Mouse (Mus musculus) hindbrain, embryonic 11.5 days (tissue): ENCODE results near the gene Cdh23. TPM values are rescaled to one million over a fixed set of nuclear protein-coding genes. Genes with fewer than 3 reads are reported as not detected.

ENCODE experiments used
- ATAC-seq: fragments of 200-750 bp; cut with Nextera tagmentation; 2 replicates; pipeline ENCODE4 v1.8.0; 2017; ENCODE audit warnings: mild to moderate bottlenecking, moderate TSS enrichment, moderate library complexity; ENCODE audit not compliant: low FRiP score
- DNase-seq: peaks from one replicate; pipeline ENCODE4 v3.0.0-alpha.2; 2015; ENCODE audit warnings: low spot score
- H3K27ac ChIP-seq: fragments of 300-500 bp; sonication (generic); 2 replicates; pipeline ENCODE4 v1.5.1; 2014; ENCODE audit warnings: mild to moderate bottlenecking, low read depth, low read length
- H3K27me3 ChIP-seq: fragments of 300-500 bp; sonication (generic); 2 replicates; pipeline ENCODE4 v1.6.1; 2014; ENCODE audit warnings: mild to moderate bottlenecking, low read length, moderate library complexity, mixed read lengths; ENCODE audit not compliant: control insufficient read depth, insufficient read depth
- H3K36me3 ChIP-seq: fragments of 300-500 bp; sonication (generic); 2 replicates; pipeline ENCODE4 v1.6.1; 2014; ENCODE audit warnings: mild to moderate bottlenecking, low read length, moderate library complexity, mixed read lengths; ENCODE audit not compliant: control insufficient read depth, insufficient read depth
- H3K4me1 ChIP-seq: fragments of 300-500 bp; sonication (generic); replicated peaks from 2 replicates; pipeline ENCODE4 v1.6.1; 2014; ENCODE audit warnings: low read length, mixed read lengths; ENCODE audit not compliant: control insufficient read depth, insufficient read depth
- H3K4me2 ChIP-seq: fragments of 300-500 bp; sonication (generic); replicated peaks from 2 replicates; pipeline ENCODE4 v1.6.1; 2014; ENCODE audit warnings: mild to moderate bottlenecking, low read depth, low read length
- H3K4me3 ChIP-seq: fragments of 300-500 bp; sonication (generic); 2 replicates; pipeline ENCODE4 v1.5.1; 2014; ENCODE audit warnings: low read depth, low read length
- H3K9ac ChIP-seq: fragments of 300-500 bp; sonication (generic); 2 replicates; pipeline ENCODE4 v1.6.1; 2014; ENCODE audit warnings: low read depth, low read length
- H3K9me3 ChIP-seq: fragments of 300-500 bp; sonication (generic); 2 replicates; pipeline ENCODE4 v1.6.1; 2016; ENCODE audit warnings: low read length; ENCODE audit not compliant: control insufficient read depth
- WGBS: fragments of 180-500 bp; shearing (Covaris S2); extraction: QIAGEN DNeasy Blood & Tissue Kit; methylation state at CpG from one replicate; pipeline ENCODE4 v1.1.7; 2014; 5-methylcytosine and 5-hydroxymethylcytosine counted together
- polyA plus RNA-seq: library from polyadenylated mRNA; unstranded; fragments of >200 nt; fragmentation: Nextera tagmentation; extraction: Ambion mirVana; gene quantifications from 2 replicates; pipeline ENCODE4 v1.2.1, GENCODE M21; 2014

The Cdh23 gene
- polyA plus RNA-seq, 1 experiment from 2014 or later: 1.6 TPM

GRCm38 (mm10) chr10:60380229-60380628 is 316.1 kb downstream of the Cdh23 start:
- no peak for ATAC-seq
- no peaks in the 10 kb centered on the region for H3K4me1 ChIP-seq
- no peak overlapping the region for H3K9ac ChIP-seq
- no peak overlapping the region for H3K4me2 ChIP-seq
- no peak for DNase-seq
- no peaks in the 10 kb centered on the region for H3K27me3 ChIP-seq
- H3K9me3 ChIP-seq: no peaks in the 10 kb centered on the region
- no peaks in the 10 kb centered on the region for H3K36me3 ChIP-seq
- no peak overlapping the region for H3K4me3 ChIP-seq
- no peak overlapping the region for H3K27ac ChIP-seq
- 69% methylated on average over 3 of the region's 3 CpGs for WGBS

DNA sequence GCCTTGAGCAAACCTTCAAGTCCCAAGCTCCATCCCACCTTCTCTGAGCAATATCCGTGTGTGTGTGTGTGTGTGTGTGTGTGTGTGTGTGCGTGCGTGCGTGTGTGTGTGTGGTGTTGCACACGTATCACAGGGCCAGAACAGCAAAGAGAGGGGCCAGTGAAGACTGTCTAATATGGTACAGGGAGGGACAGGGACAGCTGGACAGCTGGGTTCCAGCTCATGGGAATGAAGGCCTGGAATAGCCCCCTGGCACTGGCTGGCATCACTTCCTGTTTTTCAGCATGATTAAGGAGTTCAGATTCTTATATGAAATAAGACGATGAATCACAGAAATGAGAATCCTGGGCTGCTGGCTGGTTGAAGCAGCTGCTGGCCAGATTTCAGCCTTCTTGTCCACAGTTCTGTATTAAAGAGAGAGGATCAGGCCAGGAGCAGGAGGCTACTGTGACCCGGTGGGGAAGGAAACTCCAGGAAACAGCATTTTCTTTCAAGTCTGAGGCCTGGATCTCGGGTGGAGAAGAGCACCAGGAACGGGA is 316.8 kb downstream of the Cdh23 start:
- WGBS: 80% methylated on average over 9 of the region's 9 CpGs

DNA sequence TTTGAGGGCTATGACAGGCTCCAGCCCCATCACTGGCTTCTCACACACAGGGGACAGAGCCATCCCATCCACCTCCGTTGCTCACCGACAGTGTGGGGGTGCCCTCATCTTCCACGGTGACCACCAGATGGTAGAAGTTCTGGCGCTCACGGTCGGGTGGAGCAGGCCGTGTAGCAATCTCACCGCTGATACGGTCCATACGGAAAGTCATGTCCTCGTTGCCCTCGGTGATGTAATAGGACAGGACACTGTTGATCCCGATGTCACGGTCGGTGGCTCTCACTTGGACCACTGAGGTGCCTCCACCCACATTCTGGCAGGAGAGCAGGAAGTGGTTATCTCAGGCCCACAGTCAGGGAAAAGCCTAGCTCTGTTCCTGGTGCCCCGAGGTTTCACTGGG is 319.6 kb downstream of the Cdh23 start:
- Histone ChIP-seq H3K4me1 (no peaks in the 10 kb centered on the region), H3K4me3 (no peak overlapping the region), H3K9ac (no peak overlapping the region), H3K36me3 (no peaks in the 10 kb centered on the region), H3K27ac (no peak overlapping the region), H3K4me2 (no peak overlapping the region), H3K27me3 (no peaks in the 10 kb centered on the region), H3K9me3 (no peaks in the 10 kb centered on the region)
- ATAC-seq (no peak), DNase-seq (no peak)
- WGBS: 93% methylated on average over 16 of the region's 16 CpGs

More for the DNA sequence above, 316.8 kb downstream of the Cdh23 start:
- Histone ChIP-seq H3K27ac (no peak overlapping the region), H3K9me3 (no peaks in the 10 kb centered on the region), H3K4me1 (no peaks in the 10 kb centered on the region), H3K9ac (no peak overlapping the region), H3K36me3 (no peaks in the 10 kb centered on the region), H3K4me2 (no peak overlapping the region), H3K4me3 (no peak overlapping the region), H3K27me3 (no peaks in the 10 kb centered on the region)
- DNase-seq: no peak
- ATAC-seq: no peak

GRCm38 (mm10) chr10:60373937-60374578 is 322.2 kb downstream of the Cdh23 start:
- 49% methylated on average over 8 of the region's 8 CpGs for WGBS
- no peak for ATAC-seq
- no peaks in the 10 kb centered on the region for H3K4me1 ChIP-seq
- DNase-seq: no peak
- no peaks in the 10 kb centered on the region for H3K36me3 ChIP-seq
- no peak overlapping the region for H3K4me3 ChIP-seq
- H3K27me3 ChIP-seq: no peaks in the 10 kb centered on the region
- no peak overlapping the region for H3K27ac ChIP-seq
- no peak overlapping the region for H3K4me2 ChIP-seq
- no peaks in the 10 kb centered on the region for H3K9me3 ChIP-seq
- H3K9ac ChIP-seq: no peak overlapping the region

- Histone ChIP-seq H3K27me3 (no peaks in the 10 kb centered on the region), H3K4me3 (no peak overlapping the region), H3K27ac (no peak overlapping the region), H3K4me1 (no peaks in the 10 kb centered on the region), H3K4me2 (no peak overlapping the region), H3K36me3 (no peaks in the 10 kb centered on the region), H3K9me3 (no peaks in the 10 kb centered on the region), H3K9ac (no peak overlapping the region)
- ATAC-seq (no peak), DNase-seq (no peak)
- WGBS: 65% methylated on average over 6 of the region's 6 CpGs
Observed at GRCm38 (mm10) chr10:60373543-60373936, 322.8 kb downstream of the Cdh23 start.

DNA sequence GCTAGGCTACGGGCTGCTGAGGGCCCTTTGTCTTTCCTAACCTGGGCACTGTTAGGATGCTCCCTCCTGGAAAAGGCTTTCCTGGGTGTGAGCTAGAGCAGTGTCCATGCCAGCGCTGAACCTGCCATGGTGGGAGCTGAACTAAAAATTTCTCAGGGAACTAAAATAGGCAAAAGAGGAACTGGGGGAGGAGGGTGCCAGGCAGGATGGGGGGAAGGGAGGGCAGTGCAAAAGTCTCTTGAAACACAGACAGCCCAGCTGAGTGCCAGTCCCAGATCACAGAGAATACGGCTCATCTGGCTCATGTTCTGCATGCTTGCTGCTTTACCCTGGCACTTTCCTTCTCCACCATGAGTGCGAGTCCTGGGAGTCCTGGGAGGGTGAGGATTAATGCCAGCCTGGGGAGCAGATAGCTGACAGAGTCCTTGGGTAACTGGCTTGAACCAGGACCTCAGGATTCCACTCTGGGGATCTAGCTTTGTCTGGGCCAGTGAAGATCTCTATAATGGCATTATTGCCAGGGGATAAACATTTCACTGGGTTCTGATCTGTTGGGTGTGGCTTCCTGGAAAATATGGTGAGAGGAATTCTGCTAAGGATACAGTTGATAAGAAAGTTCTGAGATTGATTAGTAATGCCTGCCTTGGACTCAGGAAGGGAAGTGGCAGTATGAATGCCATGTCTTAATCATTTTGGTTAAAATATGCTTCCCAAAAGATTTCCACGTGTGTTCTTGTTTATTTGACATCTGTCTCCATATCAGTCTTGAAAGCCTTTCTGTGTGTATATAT is 324.5 kb downstream of the Cdh23 start:
- no peak overlapping the region for H3K27ac ChIP-seq
- no peak for ATAC-seq
- H3K9me3 ChIP-seq: no peaks in the 10 kb centered on the region
- no peak overlapping the region for H3K4me2 ChIP-seq
- H3K4me1 ChIP-seq: no peaks in the 10 kb centered on the region
- 85% methylated on average over 5 of the region's 5 CpGs for WGBS
- H3K27me3 ChIP-seq: no peaks in the 10 kb centered on the region
- no peak overlapping the region for H3K4me3 ChIP-seq
- DNase-seq: no peak
- H3K36me3 ChIP-seq: no peaks in the 10 kb centered on the region
- H3K9ac ChIP-seq: no peak overlapping the region

DNA sequence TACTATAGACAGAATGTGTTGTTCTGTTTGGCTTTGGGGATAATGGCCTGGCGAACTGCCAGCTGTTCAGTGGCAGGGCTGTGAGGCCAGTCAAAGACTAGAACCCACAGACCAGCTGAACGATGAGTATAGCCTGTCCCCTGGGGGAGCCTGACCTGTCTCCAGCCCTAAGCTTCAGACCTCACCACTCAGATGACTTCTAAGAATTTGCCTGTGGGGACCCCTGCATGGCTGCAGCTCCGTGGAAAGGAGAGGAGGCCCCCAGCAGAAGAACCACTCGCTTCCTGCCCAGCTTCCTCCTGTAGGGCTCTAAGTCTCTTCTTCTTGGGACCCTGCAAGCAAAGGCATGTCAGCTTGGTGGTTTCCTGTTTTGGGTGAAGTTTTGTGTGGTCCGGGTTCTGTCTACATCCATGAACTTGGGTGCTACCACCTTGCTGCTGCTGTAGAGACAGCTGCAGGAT is 325.7 kb downstream of the Cdh23 start:
- WGBS: 86% methylated on average over 5 of the region's 5 CpGs

GRCm38 (mm10) chr10:60370098-60370497 is 326.2 kb downstream of the Cdh23 start:
- Histone ChIP-seq H3K4me3 (no peak overlapping the region), H3K27ac (no peak overlapping the region), H3K9me3 (no peaks in the 10 kb centered on the region), H3K9ac (no peak overlapping the region), H3K4me1 (no peaks in the 10 kb centered on the region), H3K36me3 (no peaks in the 10 kb centered on the region), H3K27me3 (no peaks in the 10 kb centered on the region), H3K4me2 (no peak overlapping the region)
- no peak for ATAC-seq
- no peak for DNase-seq
- 78% methylated on average over 2 of the region's 2 CpGs for WGBS

More for the DNA sequence above, 325.7 kb downstream of the Cdh23 start:
- Histone ChIP-seq H3K9me3 (no peaks in the 10 kb centered on the region), H3K4me2 (no peak overlapping the region), H3K27me3 (no peaks in the 10 kb centered on the region), H3K4me1 (no peaks in the 10 kb centered on the region), H3K4me3 (no peak overlapping the region), H3K9ac (no peak overlapping the region), H3K27ac (no peak overlapping the region), H3K36me3 (no peaks in the 10 kb centered on the region)
- DNase-seq (no peak), ATAC-seq (no peak)
